Mouse (Mus musculus): ENCODE data around the gene Flot1. TPM values are rescaled to one million over a fixed set of nuclear protein-coding genes. Genes with fewer than 3 reads are reported as not detected.
"Not testable (repeated sequence)": the region's sequence is repeated elsewhere in the genome, so short reads cannot be mapped to it uniquely, and the experiment has no call there.

The Flot1 gene
- total RNA-seq, 2 experiments from 2014 or later: 62.9 to 71.2 TPM

GRCm38 (mm10) chr17:35835424-35836140 is 12.6 kb downstream of the Flot1 start:
- DNase-seq (ENCODE audit: low spot score in 2 of 2): no peak

DNA sequence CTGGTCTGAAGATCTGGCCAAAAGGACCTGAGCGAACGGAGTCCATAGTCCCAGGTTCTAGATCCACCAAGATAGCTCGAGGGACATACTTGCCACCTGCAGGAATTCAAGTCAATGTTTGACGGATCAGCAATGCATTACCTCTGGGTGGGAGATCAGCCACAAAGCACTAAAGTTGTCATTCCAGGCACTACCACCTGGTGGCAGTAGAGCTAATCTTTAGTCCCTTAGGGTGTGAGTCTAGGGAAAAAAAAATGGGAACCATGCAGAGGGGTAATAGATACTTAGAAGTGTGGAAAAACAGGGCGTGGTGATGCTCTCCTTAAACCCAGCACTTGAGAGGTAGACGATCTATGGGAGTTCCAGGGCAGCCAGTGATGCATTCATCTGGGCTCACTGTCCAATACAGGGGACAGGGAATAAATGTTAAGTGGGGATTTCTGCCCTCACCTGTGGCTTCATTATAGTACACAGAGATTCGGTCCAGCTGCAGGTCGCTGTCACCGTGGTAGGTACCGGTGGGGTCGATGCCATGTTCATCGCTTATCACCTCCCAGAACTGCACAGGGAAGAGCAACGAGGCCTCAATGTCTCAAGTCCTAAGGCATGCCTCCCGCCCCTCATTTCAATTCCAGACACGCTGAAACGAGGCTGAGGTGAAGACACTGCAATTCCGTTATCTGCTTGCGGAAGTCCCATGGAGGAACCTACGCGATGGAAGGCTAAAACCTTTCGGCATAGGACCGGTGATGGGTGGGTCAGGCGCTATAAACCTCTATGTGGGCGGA is 13.3 kb downstream of the Flot1 start:
- peak; percentile 83 to 84 for DNase-seq (ENCODE audit: low spot score in 2 of 2)

DNA sequence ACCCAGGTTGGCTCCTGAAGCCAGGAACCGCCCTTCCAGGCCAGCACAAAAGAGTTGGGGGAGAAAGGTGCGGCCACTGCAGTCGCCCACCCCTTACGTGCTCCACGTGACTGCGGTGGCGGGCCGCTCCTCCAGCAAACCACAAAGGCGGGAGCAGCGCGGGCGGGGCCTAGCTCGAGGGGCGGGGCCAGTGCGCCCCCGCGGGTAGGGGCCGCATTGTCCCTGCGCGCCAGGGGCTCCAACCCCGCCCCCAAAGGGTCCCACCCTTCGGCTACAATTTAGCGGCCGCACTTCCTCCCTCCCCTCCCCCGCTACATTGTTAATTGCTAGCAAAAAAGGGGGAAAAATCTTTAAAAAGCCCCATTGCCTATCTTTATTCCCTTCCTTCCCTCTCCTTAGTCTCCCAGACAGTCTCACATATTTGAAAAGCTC is 14.0 kb downstream of the Flot1 start:
- DNase-seq (ENCODE audit: low spot score in 2 of 2): peak; percentile 79 to 89

DNA sequence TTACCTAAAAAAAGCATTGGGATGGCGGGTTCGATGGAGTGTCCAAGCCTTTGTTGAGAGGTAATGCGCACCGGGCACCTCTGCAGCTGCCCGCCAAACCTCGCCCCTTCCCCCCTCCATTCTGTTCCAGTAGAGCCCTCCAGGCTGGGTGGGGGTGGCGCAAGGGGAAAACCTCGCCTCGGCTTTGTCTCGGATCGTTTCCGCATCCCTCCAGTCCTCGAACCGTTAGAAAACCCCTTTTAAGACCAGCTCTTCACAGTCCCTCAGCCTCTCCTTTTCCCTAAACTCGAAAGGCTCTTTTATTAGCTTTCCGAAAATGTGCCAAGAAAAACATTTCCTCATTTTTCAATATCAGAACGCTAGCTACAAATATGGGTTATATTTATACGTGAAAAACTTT is 14.5 kb downstream of the Flot1 start:
- DNase-seq (ENCODE audit: low spot score in 2 of 2): peak; percentile 46 to 49

- DNase-seq (ENCODE audit: low spot score in 2 of 2): peak; percentile 92 to 95
These were observed 15.1 kb downstream of the Flot1 start, which contains the start of gene Tubb5 for GRCm38 (mm10) chr17:35838122-35838544. Tubb5 (minus strand) TSS chr17:35838306.

DNA sequence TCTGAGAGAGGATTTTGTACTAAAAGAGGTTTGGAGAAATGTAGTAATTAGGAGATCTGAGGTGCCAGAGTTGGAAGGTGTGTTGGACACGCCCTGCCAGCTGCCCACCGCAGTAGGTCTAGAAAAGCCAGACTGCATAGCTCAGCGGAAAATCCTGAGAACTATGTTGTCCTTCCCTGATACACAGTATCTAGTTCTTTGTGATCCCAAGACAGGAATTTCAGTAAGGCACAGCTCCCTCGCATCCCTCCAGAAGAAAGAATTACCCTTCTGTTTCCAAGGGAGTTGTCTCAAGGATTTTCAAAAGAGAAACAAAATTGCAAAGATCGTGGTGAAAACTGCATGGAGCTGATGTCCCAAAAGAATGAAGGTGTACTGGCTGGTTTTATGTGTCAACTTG is 15.5 kb downstream of the Flot1 start:
- DNase-seq (ENCODE audit: low spot score in 2 of 2): no peak

GRCm38 (mm10) chr17:35839002-35839401 is 16.0 kb downstream of the Flot1 start:
- not testable (repeated sequence) for DNase-seq (ENCODE audit: low spot score in 2 of 2)

GRCm38 (mm10) chr17:35840561-35840960 is 17.5 kb downstream of the Flot1 start:
- DNase-seq (ENCODE audit: low spot score in 2 of 2): no peak

- peak; percentile 94 to 96 for DNase-seq (ENCODE audit: low spot score in 2 of 2)
These were observed 18.3 kb downstream of the Flot1 start, which contains the start of gene Mdc1 for GRCm38 (mm10) chr17:35841076-35841950. Mdc1 (plus strand) TSS chr17:35841515.

GRCm38 (mm10) chr17:35842006-35842405 is 19.0 kb downstream of the Flot1 start:
- no peak for DNase-seq (ENCODE audit: low spot score in 2 of 2)

GRCm38 (mm10) chr17:35843514-35843913 is 20.5 kb downstream of the Flot1 start:
- DNase-seq (ENCODE audit: low spot score in 2 of 2): peak in 1 of 2 experiments; percentile 19

DNA sequence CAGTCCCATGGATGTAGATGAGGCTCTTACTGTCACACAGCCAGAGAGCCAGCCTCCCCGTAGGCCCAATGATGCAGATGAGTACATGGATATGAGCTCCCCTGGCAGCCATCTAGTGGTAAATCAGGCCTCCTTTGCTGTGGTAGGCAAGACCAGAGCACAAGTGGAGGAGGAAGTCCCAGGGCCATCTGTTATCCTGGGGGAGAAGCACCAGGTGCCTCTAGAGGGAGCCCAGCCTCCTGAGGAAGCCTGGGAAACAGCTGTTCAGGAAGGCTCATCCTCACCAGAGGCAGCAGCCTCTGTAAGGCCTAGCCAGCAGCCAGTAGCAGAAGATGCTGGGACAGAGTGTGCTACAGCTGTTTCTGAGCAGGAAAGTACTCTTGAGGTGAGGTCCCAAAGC is 25.1 kb downstream of the Flot1 start:
- peak in 1 of 2 experiments; percentile 18 for DNase-seq (ENCODE audit: low spot score in 2 of 2)

GRCm38 (mm10) chr17:35850974-35851373 is 27.9 kb downstream of the Flot1 start:
- no peak for DNase-seq (ENCODE audit: low spot score in 2 of 2)

DNA sequence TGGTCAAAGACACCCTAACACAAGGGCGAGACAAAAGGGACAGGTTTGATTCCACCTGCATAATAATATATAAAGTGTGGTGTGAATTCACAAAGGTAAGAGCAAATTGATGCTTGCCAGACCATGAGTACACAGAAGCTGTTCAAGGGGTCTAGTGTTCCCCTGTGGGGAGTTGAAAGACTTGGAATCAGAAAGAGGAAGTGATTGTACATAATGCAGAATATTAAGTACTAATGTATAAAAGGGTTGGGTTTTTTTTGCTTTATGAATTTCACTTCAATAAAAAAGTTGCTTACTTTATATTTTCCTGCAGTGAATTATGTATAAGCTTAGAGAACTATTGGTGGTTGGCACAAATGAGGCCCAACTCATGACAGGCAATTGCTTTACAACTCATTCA is 36.3 kb downstream of the Flot1 start:
- DNase-seq (ENCODE audit: low spot score in 2 of 2): no peak

GRCm38 (mm10) chr17:35859835-35860234 is 36.8 kb downstream of the Flot1 start:
- DNase-seq (ENCODE audit: low spot score in 2 of 2): no peak

- no peak for DNase-seq (ENCODE audit: low spot score in 2 of 2)
These were observed 37.8 kb downstream of the Flot1 start for GRCm38 (mm10) chr17:35860831-35861197.

DNA sequence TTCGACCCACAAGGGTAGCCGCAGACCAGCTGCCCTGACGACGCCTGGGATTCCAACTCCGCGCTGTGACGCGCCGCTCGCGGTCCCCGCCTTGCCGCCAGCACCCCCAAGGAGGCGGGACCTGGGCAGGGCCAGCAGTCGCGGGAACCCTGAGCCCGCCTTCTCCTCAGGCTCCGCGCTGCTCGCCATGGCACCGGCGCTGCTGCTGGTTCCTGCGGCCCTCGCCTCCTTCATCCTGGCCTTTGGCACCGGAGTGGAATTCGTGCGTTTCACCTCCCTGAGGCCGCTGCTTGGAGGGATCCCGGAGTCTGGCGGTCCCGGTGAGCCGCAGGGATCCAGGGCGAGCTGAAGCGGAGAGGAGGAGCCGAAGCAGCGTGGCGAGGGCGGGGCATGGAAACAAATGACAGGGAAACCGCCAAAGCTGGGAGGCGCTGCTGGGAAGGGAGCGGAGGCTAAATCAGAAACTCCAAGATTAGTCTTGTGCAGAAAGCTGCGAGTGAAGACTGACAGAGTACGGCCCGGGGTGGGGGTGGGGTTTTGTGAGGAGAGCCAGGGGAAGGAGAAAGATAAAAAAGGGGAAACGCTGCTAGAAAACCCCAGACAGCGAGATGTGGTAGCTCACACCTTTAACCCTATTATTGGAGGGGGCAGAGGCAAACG is 38.3 kb downstream of the Flot1 start, which contains the start of gene Nrm:
Gene Nrm, plus strand, starts transcription at position 121 of the 660 bp plus-strand sequence.
- DNase-seq (ENCODE audit: low spot score in 2 of 2): peak; percentile 87 to 91

GRCm38 (mm10) chr17:35864832-35865353 is 41.9 kb downstream of the Flot1 start:
- DNase-seq (ENCODE audit: low spot score in 2 of 2): no peak

- peak; percentile 65 to 70 for DNase-seq (ENCODE audit: low spot score in 2 of 2)
These were observed 42.7 kb downstream of the Flot1 start, which contains the start of gene Ppp1r18 for GRCm38 (mm10) chr17:35865481-35866280. Ppp1r18 (plus strand) TSS chr17:35865593.

All from adrenal gland, adult 18-20 months (tissue).